Mouse (Mus musculus) small intestine, adult 2 months (tissue): ENCODE data around the gene Slc46a3.

Experiments used
- CTCF ChIP-seq: fragments of 200-500 bp; IDR thresholded peaks from 2 replicates; pipeline ENCODE4 v1.5.1; 2012; ENCODE audit warnings: low read depth, mild to moderate bottlenecking, control low read depth, inconsistent platforms, low read length, moderate library complexity, mixed read lengths; ENCODE audit not compliant: insufficient replicate concordance, insufficient read length; ENCODE audit errors: extremely low read depth
- POLR2A ChIP-seq: fragments of 200-500 bp; IDR thresholded peaks from 2 replicates; pipeline ENCODE4 v1.6.1; 2012; ENCODE audit warnings: low read depth, mild to moderate bottlenecking, control low read depth, inconsistent platforms, low read length, moderate library complexity

GRCm38 (mm10) chr5:147898254-147898653 is 3.6 kb upstream of the Slc46a3 start:
- TF ChIP-seq CTCF (no peak), POLR2A (no peak)
